Mouse (Mus musculus) midbrain, embryonic 10.5 days (tissue): ENCODE results near the gene B3gnt8. TPM values are rescaled to one million over a fixed set of nuclear protein-coding genes. Genes with fewer than 3 reads are reported as not detected.

Source experiments
- polyA plus RNA-seq: library from polyadenylated mRNA; unstranded; fragments of >200 nt; fragmentation: Nextera tagmentation; extraction: Ambion mirVana; gene quantifications from 2 replicates; pipeline ENCODE4 v1.2.1, GENCODE M21; 2016

B3gnt8 gene
- polyA plus RNA-seq, 1 experiment from 2014 or later, result 0.43 TPM

Other genes with a start within 250 kb of the B3gnt8 start
- 4.7 and 7.0 TPM in 2 replicates for gene Lipe, start 227.9 kb upstream of the B3gnt8 start, polyA plus RNA-seq
- 0.31 and 0.37 TPM in 2 replicates for gene Cxcl17, start 213.8 kb upstream of the B3gnt8 start, polyA plus RNA-seq
- 0.53 and 0.61 TPM in 2 replicates for gene Ceacam1, start 149.1 kb upstream of the B3gnt8 start, polyA plus RNA-seq
- not detected in 2 replicates for gene Ceacam2, start 86.8 kb upstream of the B3gnt8 start, polyA plus RNA-seq
- not detected in 2 replicates for gene Erich4, start 10.8 kb upstream of the B3gnt8 start, polyA plus RNA-seq
- gene Dmac2, start 7.2 kb upstream of the B3gnt8 start, polyA plus RNA-seq, result 22.8 and 24.9 TPM in 2 replicates
- gene Bckdha, start 32.3 kb downstream of the B3gnt8 start, polyA plus RNA-seq, result 45.2 and 48.2 TPM in 2 replicates
- gene Exosc5, start 32.5 kb downstream of the B3gnt8 start, polyA plus RNA-seq, result 65.0 and 81.4 TPM in 2 replicates
- 2.7 and 3.2 TPM in 2 replicates for gene Tmem91, start 48.5 kb downstream of the B3gnt8 start, polyA plus RNA-seq
- 38.9 TPM in 2 replicates for gene B9d2, start 54.1 kb downstream of the B3gnt8 start, polyA plus RNA-seq
- gene Tgfb1, start 60.3 kb downstream of the B3gnt8 start, polyA plus RNA-seq, result 0.98 and 1.7 TPM in 2 replicates
- 30.1 and 33.3 TPM in 2 replicates for gene Ccdc97, start 92.4 kb downstream of the B3gnt8 start, polyA plus RNA-seq
- 55.2 and 61.8 TPM in 2 replicates for gene Hnrnpul1, start 128.1 kb downstream of the B3gnt8 start, polyA plus RNA-seq
- 16.5 and 21.6 TPM in 2 replicates for gene Axl, start 162.1 kb downstream of the B3gnt8 start, polyA plus RNA-seq
- 0.25 and 0.34 TPM in 2 replicates for gene Cyp2s1, start 190.3 kb downstream of the B3gnt8 start, polyA plus RNA-seq